Mouse (Mus musculus) ES-Bruce4 (cell line): ENCODE results near the gene 1810049J17Rik.

ENCODE experiments used
- CTCF ChIP-seq: IDR thresholded peaks from one replicate; pipeline ENCODE4 v1.8.1; 2011; ENCODE audit warnings: low read depth, low read length
- EP300 ChIP-seq: IDR thresholded peaks from 2 replicates; pipeline ENCODE4 v1.6.1; 2011; ENCODE audit warnings: low read depth, low read length; ENCODE audit not compliant: insufficient read depth
- POLR2A ChIP-seq: IDR thresholded peaks from one replicate; pipeline ENCODE4 v1.8.1; 2011; ENCODE audit warnings: low read length; ENCODE audit not compliant: insufficient read depth

DNA sequence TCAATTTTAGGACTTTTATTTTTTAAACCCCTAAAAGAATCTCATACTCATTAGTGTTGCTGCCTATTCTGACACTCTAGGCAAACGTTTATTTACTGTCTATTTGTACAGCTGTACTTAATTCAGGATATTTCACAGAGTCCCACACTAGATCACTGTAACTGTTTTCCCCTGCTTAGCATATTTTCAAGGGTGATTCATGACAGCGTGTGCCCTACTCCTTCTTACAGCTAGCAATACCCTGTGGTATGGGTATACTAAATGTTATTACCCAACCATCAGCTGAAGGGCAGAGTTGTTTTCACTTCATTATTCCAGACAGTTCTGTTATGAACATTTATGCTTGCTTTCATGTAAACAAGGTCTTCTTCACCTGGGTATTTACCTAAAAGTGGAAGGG is 5.7 kb downstream of the 1810049J17Rik start:
- TF ChIP-seq CTCF (no peak), POLR2A (no peak), EP300 (no peak)
